Mouse (Mus musculus): ENCODE data around the gene Gng12. TPM values are rescaled to one million over a fixed set of nuclear protein-coding genes. Genes with fewer than 3 reads are reported as not detected.
"Not testable (repeated sequence)": the region's sequence is repeated elsewhere in the genome, so short reads cannot be mapped to it uniquely, and the experiment has no call there.

Gng12 gene
- total RNA-seq, 2 experiments from 2014 or later, result 67.2 to 69.9 TPM

GRCm38 (mm10) chr6:67026661-67027060 lies 130.5 kb downstream of the Gng12 start:
- DNase-seq (ENCODE audit: low spot score in 2 of 2), result no peak

- DNase-seq (ENCODE audit: low spot score in 2 of 2), result no peak
Observed at GRCm38 (mm10) chr6:67027438-67028142, 131.4 kb downstream of the Gng12 start.

GRCm38 (mm10) chr6:67029312-67029950 lies 133.2 kb downstream of the Gng12 start:
- no peak for DNase-seq (ENCODE audit: low spot score in 2 of 2)

GRCm38 (mm10) chr6:67029987-67030386 lies 133.8 kb downstream of the Gng12 start:
- no peak for DNase-seq (ENCODE audit: low spot score in 2 of 2)

GRCm38 (mm10) chr6:67030416-67030815 lies 134.2 kb downstream of the Gng12 start:
- no peak for DNase-seq (ENCODE audit: low spot score in 2 of 2)

GRCm38 (mm10) chr6:67030846-67031245 lies 134.6 kb downstream of the Gng12 start:
- DNase-seq (ENCODE audit: low spot score in 2 of 2), result no peak

GRCm38 (mm10) chr6:67032551-67032950 lies 136.4 kb downstream of the Gng12 start:
- DNase-seq (ENCODE audit: low spot score in 2 of 2), result not testable (repeated sequence)

- not testable (repeated sequence) for DNase-seq (ENCODE audit: low spot score in 2 of 2)
Observed at GRCm38 (mm10) chr6:67032972-67033371, 136.8 kb downstream of the Gng12 start.

GRCm38 (mm10) chr6:67033604-67034003 lies 137.4 kb downstream of the Gng12 start:
- no peak for DNase-seq (ENCODE audit: low spot score in 2 of 2)

- no peak for DNase-seq (ENCODE audit: low spot score in 2 of 2)
Observed at GRCm38 (mm10) chr6:67034331-67035130, 138.3 kb downstream of the Gng12 start.

GRCm38 (mm10) chr6:67035388-67036299 lies 139.4 kb downstream of the Gng12 start:
- peak in 1 of 2 experiments; percentile 11 for DNase-seq (ENCODE audit: low spot score in 2 of 2)

GRCm38 (mm10) chr6:67036356-67036811 lies 140.2 kb downstream of the Gng12 start:
- DNase-seq (ENCODE audit: low spot score in 2 of 2), result peak; percentile 62 to 73

- DNase-seq (ENCODE audit: low spot score in 2 of 2), result peak; percentile 85 to 93
Observed at GRCm38 (mm10) chr6:67036837-67037628, 140.8 kb downstream of the Gng12 start, which contains the start of gene Gadd45a. Gene Gadd45a, minus strand, starts transcription at chr6:67037457.

- DNase-seq (ENCODE audit: low spot score in 2 of 2), result no peak
Observed at GRCm38 (mm10) chr6:67038964-67039363, 142.8 kb downstream of the Gng12 start.

GRCm38 (mm10) chr6:67040904-67041410 lies 144.8 kb downstream of the Gng12 start:
- DNase-seq (ENCODE audit: low spot score in 2 of 2), result no peak

GRCm38 (mm10) chr6:67045424-67045823 lies 149.2 kb downstream of the Gng12 start:
- DNase-seq (ENCODE audit: low spot score in 2 of 2), result no peak

- no peak for DNase-seq (ENCODE audit: low spot score in 2 of 2)
Observed at GRCm38 (mm10) chr6:67046937-67047336, 150.7 kb downstream of the Gng12 start.

- DNase-seq (ENCODE audit: low spot score in 2 of 2), result no peak
Observed at GRCm38 (mm10) chr6:67048052-67048691, 152.0 kb downstream of the Gng12 start.
